Mouse (Mus musculus): ENCODE measurements around the gene Sp3.

GRCm38 (mm10) chr2:72995346-72996097 lies 15.3 kb upstream of the Sp3 start:
- no peak for TF ChIP-seq CTCF (IDR thresholded peaks at IDR 0.05; ENCODE audit: low read depth, low read length)
- TF ChIP-seq POLR2AphosphoS5 (IDR thresholded peaks at IDR 0.05; ENCODE audit: insufficient replicate concordance, low read depth, low read length): no peak

Data from G1E (cell line).